Mouse (Mus musculus) heart, postnatal 0 days (tissue): Measurements from ENCODE around the gene Susd3. TPM values are rescaled to one million over a fixed set of nuclear protein-coding genes. Genes with fewer than 3 reads are reported as not detected.
A peak's percentile ranks its signal among the peaks of the same experiment; 100 is the strongest.

Experiments
- ATAC-seq: fragments of 200-750 bp; cut with Nextera tagmentation; 2 replicates; pipeline ENCODE4 v1.8.0; 2017; ENCODE audit warnings: low read depth, moderate number of reproducible peaks, moderate library complexity; ENCODE audit not compliant: insufficient read depth
- DNase-seq: peaks from one replicate; pipeline ENCODE4 v3.0.0-alpha.2; 2016; ENCODE audit warnings: low spot score
- H3K27ac ChIP-seq: fragments of 300-500 bp; sonication (generic); 2 replicates; pipeline ENCODE4 v1.5.1; 2014; ENCODE audit warnings: low read depth, mild to moderate bottlenecking
- H3K27me3 ChIP-seq: fragments of 300-500 bp; sonication (generic); 2 replicates; pipeline ENCODE4 v1.6.1; 2014; ENCODE audit warnings: low read length, mixed read lengths; ENCODE audit not compliant: control insufficient read depth, insufficient read depth
- H3K36me3 ChIP-seq: fragments of 300-500 bp; sonication (generic); replicated peaks from 2 replicates; pipeline ENCODE4 v1.6.1; 2014; ENCODE audit warnings: low read length, mixed read lengths; ENCODE audit not compliant: control insufficient read depth, insufficient read depth
- H3K4me1 ChIP-seq: fragments of 300-500 bp; sonication (generic); 2 replicates; pipeline ENCODE4 v1.6.1; 2014; ENCODE audit warnings: antibody characterized with exemption; ENCODE audit not compliant: control insufficient read depth, insufficient read depth
- H3K4me2 ChIP-seq: fragments of 300-500 bp; sonication (generic); 2 replicates; pipeline ENCODE4 v1.6.1; 2014; ENCODE audit warnings: low read depth, mild to moderate bottlenecking, low read length, moderate library complexity
- H3K4me3 ChIP-seq: fragments of 300-500 bp; sonication (generic); 2 replicates; pipeline ENCODE4 v1.5.1; 2014; ENCODE audit warnings: low read depth, low read length
- H3K9ac ChIP-seq: fragments of 300-500 bp; sonication (generic); replicated peaks from 2 replicates; pipeline ENCODE4 v1.6.1; 2014; ENCODE audit warnings: low read depth, low read length, mixed read lengths
- H3K9me3 ChIP-seq: fragments of 300-500 bp; sonication (generic); replicated peaks from 2 replicates; pipeline ENCODE4 v1.6.1; 2016; ENCODE audit warnings: low read length; ENCODE audit not compliant: control insufficient read depth
- CTCF ChIP-seq: IDR thresholded peaks from 2 replicates; pipeline ENCODE4 v1.5.1; 2016; ENCODE audit warnings: antibody characterized with exemption, control low read depth, low read depth
- EP300 ChIP-seq: IDR thresholded peaks from 2 replicates; pipeline ENCODE4 v1.6.1; 2016; ENCODE audit warnings: antibody characterized with exemption, low read depth
- WGBS: fragments of 180-500 bp; shearing (Covaris S2); extraction: QIAGEN DNeasy Blood & Tissue Kit; methylation state at CpG from one replicate; pipeline ENCODE4 v1.1.7; 2014; 5-methylcytosine and 5-hydroxymethylcytosine counted together
- polyA plus RNA-seq: library from polyadenylated mRNA; unstranded; fragments of >200 nt; fragmentation: Nextera tagmentation; extraction: Ambion mirVana; gene quantifications from 2 replicates; pipeline ENCODE4 v1.2.1, GENCODE M21; 2015
- total RNA-seq: library from RNA; depleted of rRNA; stranded (reverse); fragments of >200 nt; gene quantifications from 2 replicates; pipeline ENCODE4 v1.2.3, GENCODE M21; 2014; ENCODE audit warnings: low replicate concordance

The Susd3 gene
- total and polyA plus RNA-seq, 2 experiments from 2014 or later, result 0.46 to 0.75 TPM

DNA sequence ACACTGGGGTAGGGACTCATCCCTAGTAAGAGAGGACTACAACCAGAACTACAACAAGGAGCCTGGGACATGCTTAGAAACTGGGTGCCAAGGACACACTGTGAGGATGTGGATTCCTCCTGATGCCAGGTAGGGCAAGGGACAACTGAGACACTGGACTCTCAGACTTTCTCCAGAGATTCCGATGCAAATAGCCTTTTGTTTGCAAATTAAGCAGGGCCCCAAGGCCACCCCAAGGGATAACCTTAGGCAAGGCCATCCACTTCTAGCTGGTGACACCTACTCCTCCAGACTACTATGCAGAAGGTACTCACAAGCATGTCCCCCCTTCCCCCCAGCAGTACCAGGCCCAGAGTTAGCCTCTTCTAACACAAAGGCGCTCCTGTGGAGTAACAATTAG is 1.9 kb downstream of the Susd3 start:
- Histone ChIP-seq H3K9me3 (no peaks in the 10 kb centered on the region), H3K4me3 (no peak overlapping the region), H3K36me3 (no peaks in the 10 kb centered on the region), H3K4me1 (peaks cover 17% of the 10 kb centered on the region; the same call in 1 of the 2 replicates), H3K4me2 (no peak overlapping the region), H3K9ac (no peak overlapping the region), H3K27me3 (peaks cover 23% of the 10 kb centered on the region), H3K27ac (no peak overlapping the region)
- no peak for ATAC-seq
- TF ChIP-seq EP300 (no peak), CTCF (no peak)
- WGBS, result 82% methylated on average over 2 of the region's 2 CpGs
- no peak for DNase-seq

DNA sequence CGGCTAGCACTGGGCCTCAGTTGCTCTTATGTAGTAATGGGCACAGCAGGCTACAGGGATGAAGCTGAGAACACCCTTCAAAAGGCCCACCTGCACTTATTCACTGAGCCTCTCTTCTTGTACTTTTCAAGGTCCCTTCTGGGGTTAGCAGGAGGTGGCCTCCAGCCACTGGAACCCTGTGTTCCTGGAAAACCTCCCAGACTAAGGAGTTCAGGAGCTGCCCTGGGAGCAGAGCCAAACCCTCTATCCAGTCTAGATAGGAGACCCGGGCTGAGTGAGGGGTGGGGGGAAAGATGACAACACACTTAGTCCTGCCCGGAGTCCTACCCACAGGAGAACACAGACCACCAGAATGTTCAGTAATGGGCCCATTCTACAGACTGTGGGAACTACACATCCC is 2.5 kb downstream of the Susd3 start:
- no peak overlapping the region for H3K4me2 ChIP-seq
- no peak overlapping the region for H3K27ac ChIP-seq
- TF ChIP-seq CTCF (no peak), EP300 (no peak)
- peaks cover 23% of the 10 kb centered on the region for H3K27me3 ChIP-seq
- 33% methylated on average over 3 of the region's 3 CpGs for WGBS
- H3K4me3 ChIP-seq, result no peak overlapping the region
- no peak for DNase-seq
- ATAC-seq, result peak; percentile 25; the same call in 1 of the 2 replicates
- H3K9ac ChIP-seq, result no peak overlapping the region
- H3K9me3 ChIP-seq, result no peaks in the 10 kb centered on the region
- H3K4me1 ChIP-seq, result peaks cover 17% of the 10 kb centered on the region; the same call in 1 of the 2 replicates
- H3K36me3 ChIP-seq, result no peaks in the 10 kb centered on the region

DNA sequence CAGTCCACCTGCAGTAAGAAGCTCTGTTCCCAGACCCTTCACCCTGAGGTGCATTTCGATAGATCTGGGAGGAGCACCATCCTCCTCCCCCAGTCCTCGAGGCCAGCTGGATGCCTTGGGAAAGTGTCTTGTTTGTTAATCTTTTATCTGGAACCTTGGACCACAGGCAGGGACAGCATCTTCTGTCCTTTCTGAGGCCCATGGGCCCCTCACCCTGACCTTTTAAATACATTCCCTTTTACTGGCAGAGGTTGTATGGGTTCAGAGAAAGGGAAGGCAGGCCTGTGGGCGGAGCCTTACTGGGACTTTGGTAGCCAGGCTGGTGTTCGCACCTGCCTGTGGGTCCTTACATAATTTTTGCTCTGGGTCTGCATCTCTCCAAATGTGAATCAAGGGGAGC is 3.3 kb downstream of the Susd3 start:
- peaks cover 23% of the 10 kb centered on the region for H3K27me3 ChIP-seq
- no peak overlapping the region for H3K4me3 ChIP-seq
- H3K9me3 ChIP-seq, result no peaks in the 10 kb centered on the region
- no peak overlapping the region for H3K9ac ChIP-seq
- no peak overlapping the region for H3K27ac ChIP-seq
- DNase-seq, result no peak
- H3K4me2 ChIP-seq, result no peak overlapping the region
- WGBS, result 65% methylated on average over 4 of the region's 4 CpGs
- ATAC-seq, result no peak
- no peaks in the 10 kb centered on the region for H3K36me3 ChIP-seq
- TF ChIP-seq EP300, result no peak
- TF ChIP-seq CTCF, result no peak
- H3K4me1 ChIP-seq, result peaks cover 17% of the 10 kb centered on the region; the same call in 1 of the 2 replicates

DNA sequence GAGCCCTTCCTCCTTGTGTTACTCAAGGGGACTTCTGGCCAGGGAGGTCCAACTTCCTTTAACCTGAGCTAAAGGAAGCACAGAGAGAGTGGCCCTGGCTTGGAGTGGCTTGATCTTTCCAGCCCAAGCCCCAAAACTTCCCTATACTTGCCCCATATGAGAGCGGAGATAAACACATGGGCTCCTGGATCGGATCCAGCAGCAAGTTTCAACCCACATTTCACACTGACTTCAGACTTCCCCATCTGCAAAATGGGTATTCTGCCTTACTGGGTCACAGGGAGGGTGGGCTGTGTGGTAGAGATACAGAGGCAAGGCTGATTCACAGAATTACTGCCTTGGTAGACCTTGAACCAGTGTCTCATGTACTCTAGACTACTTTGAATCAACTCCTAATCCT is 5.0 kb downstream of the Susd3 start:
- H3K27ac ChIP-seq, result no peak overlapping the region
- 91% methylated on average over 2 of the region's 2 CpGs for WGBS
- H3K27me3 ChIP-seq, result peaks cover 22% of the 10 kb centered on the region
- no peaks in the 10 kb centered on the region for H3K36me3 ChIP-seq
- TF ChIP-seq EP300 (no peak), CTCF (no peak)
- no peak for DNase-seq
- no peak overlapping the region for H3K9ac ChIP-seq
- peaks cover 15% of the 10 kb centered on the region; the same call in 1 of the 2 replicates for H3K4me1 ChIP-seq
- no peak for ATAC-seq
- no peaks in the 10 kb centered on the region for H3K9me3 ChIP-seq
- no peak overlapping the region for H3K4me3 ChIP-seq
- no peak overlapping the region for H3K4me2 ChIP-seq

DNA sequence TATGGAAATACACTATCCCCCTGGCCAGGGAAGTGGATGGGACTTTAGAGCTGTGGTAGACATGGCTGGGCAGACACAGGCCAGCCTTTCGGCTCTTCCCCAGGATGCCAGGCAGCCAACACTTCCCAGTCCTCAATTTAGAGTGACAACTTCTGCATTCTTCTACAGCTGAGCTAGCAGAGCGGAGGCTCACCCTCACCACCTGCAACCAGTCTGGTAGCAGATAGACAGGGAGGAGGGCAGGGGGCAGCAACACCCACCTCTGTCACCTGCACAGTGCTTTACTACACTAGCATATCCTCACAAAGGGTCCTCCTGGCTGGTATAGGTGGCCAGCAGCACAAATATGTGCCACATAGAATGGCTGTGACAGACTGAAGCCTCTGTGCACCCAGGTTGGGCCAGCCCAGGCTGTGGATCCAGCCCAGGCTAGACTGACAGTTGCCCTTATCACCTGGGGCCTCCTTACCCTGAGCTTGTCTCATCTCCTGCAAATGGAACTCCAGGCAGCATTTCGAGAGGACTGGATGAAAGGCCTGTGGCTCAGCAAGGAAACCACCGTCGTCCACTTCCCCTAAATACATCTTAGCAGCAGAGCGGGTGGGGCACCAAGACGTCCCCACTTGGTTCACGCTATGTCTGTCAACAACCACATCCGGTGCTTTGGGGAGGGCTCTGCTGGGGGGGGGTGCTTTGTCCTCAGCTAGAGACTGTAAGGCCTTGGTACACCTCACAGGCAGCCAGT is 6.0 kb downstream of the Susd3 start:
- peak overlapping the region; percentile 14; the same call in 1 of the 2 replicates for H3K27ac ChIP-seq
- no peak overlapping the region for H3K9ac ChIP-seq
- H3K36me3 ChIP-seq, result no peaks in the 10 kb centered on the region
- no peak for DNase-seq
- no peak overlapping the region for H3K4me3 ChIP-seq
- peaks cover 12% of the 10 kb centered on the region for H3K27me3 ChIP-seq
- 58% methylated on average over 9 of the region's 9 CpGs for WGBS
- TF ChIP-seq CTCF, result no peak
- no peak for TF ChIP-seq EP300
- H3K4me2 ChIP-seq, result no peak overlapping the region
- H3K4me1 ChIP-seq, result peaks cover 6% of the 10 kb centered on the region; the same call in 1 of the 2 replicates
- no peak for ATAC-seq
- H3K9me3 ChIP-seq, result no peaks in the 10 kb centered on the region
